Mouse (Mus musculus) myocyte (in vitro differentiated cells): ENCODE measurements around the gene Tvp23b. TPM values are rescaled to one million over a fixed set of nuclear protein-coding genes. Genes with fewer than 3 reads are reported as not detected.

Experiments
- H3K27me3 ChIP-seq: one replicate; pipeline ENCODE4 v1.6.1; 2011; ENCODE audit not compliant: control insufficient read depth, insufficient read depth, insufficient read length
- H3K36me3 ChIP-seq: one replicate; pipeline ENCODE4 v1.6.1; 2011; ENCODE audit not compliant: control insufficient read depth, insufficient read depth
- H3K4me2 ChIP-seq: one replicate; pipeline ENCODE4 v1.6.1; 2011; ENCODE audit warnings: low read depth, control low read depth
- H3K4me3 ChIP-seq: one replicate; pipeline ENCODE4 v1.5.1; 2011; ENCODE audit warnings: mild to moderate bottlenecking, control low read depth, moderate library complexity
- H3K79me2 ChIP-seq: one replicate; pipeline ENCODE4 v1.6.1; 2011; ENCODE audit not compliant: control insufficient read depth, insufficient read depth
- H3ac ChIP-seq: one replicate; pipeline ENCODE4 v1.6.1; 2011; ENCODE audit not compliant: control insufficient read depth, insufficient read length
- CEBPB ChIP-seq: IDR thresholded peaks from 2 replicates; pipeline ENCODE4 v1.6.1; 2011; ENCODE audit warnings: mild to moderate bottlenecking, moderate library complexity; ENCODE audit not compliant: poor library complexity, insufficient read depth, severe bottlenecking
- E2F4 ChIP-seq: IDR thresholded peaks from one replicate; pipeline ENCODE4 v1.6.1; 2011; ENCODE audit warnings: mild to moderate bottlenecking, control low read depth, moderate library complexity; ENCODE audit not compliant: insufficient read depth
- MAX ChIP-seq: IDR thresholded peaks from one replicate; pipeline ENCODE4 v1.6.1; 2011; ENCODE audit warnings: low read depth, mild to moderate bottlenecking, control low read depth
- MYOD1 ChIP-seq, 3 experiments: IDR thresholded peaks; one replicate each; pipeline ENCODE4 v1.6.1; 2011; ENCODE audit warnings: control low read depth in 2 of 3, low read depth in 2 of 3, mild to moderate bottlenecking in 2 of 3, moderate library complexity in 1 of 3; ENCODE audit not compliant: insufficient read length in 2 of 3, control insufficient read depth in 1 of 3
- MYOG ChIP-seq, 3 experiments: IDR thresholded peaks; one replicate each; pipeline ENCODE4 v1.6.1; 2011; ENCODE audit warnings: control low read depth in 2 of 3, low read depth in 2 of 3, mild to moderate bottlenecking in 2 of 3; ENCODE audit not compliant: insufficient read length in 2 of 3, control insufficient read depth in 1 of 3, insufficient read depth in 1 of 3
- POLR2A ChIP-seq: IDR thresholded peaks from one replicate; pipeline ENCODE4 v1.6.1; 2011; ENCODE audit warnings: low read depth, mild to moderate bottlenecking, control low read depth, moderate library complexity; ENCODE audit not compliant: insufficient read length
- POLR2AphosphoS2 ChIP-seq: IDR thresholded peaks from one replicate; pipeline ENCODE4 v1.6.1; 2011; ENCODE audit warnings: low read depth, control low read depth; ENCODE audit not compliant: insufficient read length
- REST ChIP-seq: IDR thresholded peaks from one replicate; pipeline ENCODE4 v1.6.1; 2011; ENCODE audit warnings: mild to moderate bottlenecking, control low read depth, moderate library complexity; ENCODE audit not compliant: insufficient read depth, insufficient read length
- SRF ChIP-seq: IDR thresholded peaks from one replicate; pipeline ENCODE4 v1.6.1; 2011; ENCODE audit warnings: low read depth; ENCODE audit not compliant: control insufficient read depth, insufficient read length
- TCF12 ChIP-seq: IDR thresholded peaks from one replicate; pipeline ENCODE4 v1.6.1; 2011; ENCODE audit warnings: mild to moderate bottlenecking, control low read depth; ENCODE audit not compliant: poor library complexity, insufficient read depth, severe bottlenecking
- TCF3 ChIP-seq: IDR thresholded peaks from one replicate; pipeline ENCODE4 v1.6.1; 2011; ENCODE audit warnings: low read depth, control low read depth; ENCODE audit not compliant: insufficient read length
- USF1 ChIP-seq: IDR thresholded peaks from one replicate; pipeline ENCODE4 v1.6.1; 2011; ENCODE audit warnings: low read depth, mild to moderate bottlenecking, control low read depth, moderate library complexity
- polyA plus RNA-seq: library from polyadenylated mRNA; unstranded; fragments of >200 nt; fragmentation: generic; extraction: Trizol; gene quantifications from one replicate; pipeline ENCODE4 v1.2.1, GENCODE M21; 2012; ENCODE audit warnings: missing spikeins

Gene Tvp23b
- polyA plus RNA-seq, 1 experiment = 18.2 TPM

GRCm38 (mm10) chr11:62911362-62911761 lies 32.1 kb downstream of the Tvp23b start:
- Histone ChIP-seq H3K4me3 (no peak overlapping the region), H3ac (no peak overlapping the region), H3K27me3 (peaks cover 3% of the 10 kb centered on the region), H3K4me2 (no peak overlapping the region), H3K36me3 (no peaks in the 10 kb centered on the region), H3K79me2 (no peaks in the 10 kb centered on the region)
- TF ChIP-seq SRF = no peak
- TF ChIP-seq E2F4 = no peak
- no peak for TF ChIP-seq CEBPB
- no peak for TF ChIP-seq MYOG (IDR thresholded peaks at IDR 0.05; ENCODE audit: control insufficient read depth in 1 of 3, insufficient read depth in 1 of 3, insufficient read length in 2 of 3, low read depth in 2 of 3)
- TF ChIP-seq MAX = no peak

GRCm38 (mm10) chr11:62913141-62913540 lies 33.9 kb downstream of the Tvp23b start:
- Histone ChIP-seq H3K36me3 (no peaks in the 10 kb centered on the region), H3ac (no peak overlapping the region), H3K27me3 (peaks cover 11% of the 10 kb centered on the region), H3K4me2 (no peak overlapping the region), H3K79me2 (no peaks in the 10 kb centered on the region), H3K4me3 (no peak overlapping the region)
- TF ChIP-seq POLR2AphosphoS2 (no peak), MYOG (IDR thresholded peaks at IDR 0.05; ENCODE audit: control insufficient read depth in 1 of 3, insufficient read depth in 1 of 3, insufficient read length in 2 of 3, low read depth in 2 of 3) (no peak), E2F4 (no peak), MYOD1 (IDR thresholded peaks at IDR 0.05; ENCODE audit: control insufficient read depth in 1 of 3, insufficient read length in 2 of 3, low read depth in 2 of 3) (no peak), TCF12 (no peak), POLR2A (no peak), REST (no peak), MAX (no peak), SRF (no peak)

GRCm38 (mm10) chr11:62914532-62914931 lies 35.3 kb downstream of the Tvp23b start:
- Histone ChIP-seq H3K4me3 (no peak overlapping the region), H3K36me3 (no peaks in the 10 kb centered on the region), H3K79me2 (no peaks in the 10 kb centered on the region), H3K27me3 (peaks cover 11% of the 10 kb centered on the region), H3ac (no peak overlapping the region), H3K4me2 (no peak overlapping the region)
- no peak for TF ChIP-seq USF1
- no peak for TF ChIP-seq REST
- no peak for TF ChIP-seq MAX
- TF ChIP-seq E2F4 = no peak
- no peak for TF ChIP-seq POLR2AphosphoS2
- no peak for TF ChIP-seq TCF12
- TF ChIP-seq SRF = no peak
- no peak for TF ChIP-seq POLR2A
- TF ChIP-seq MYOD1 (IDR thresholded peaks at IDR 0.05; ENCODE audit: control insufficient read depth in 1 of 3, insufficient read length in 2 of 3, low read depth in 2 of 3) = no peak
- TF ChIP-seq MYOG (IDR thresholded peaks at IDR 0.05; ENCODE audit: control insufficient read depth in 1 of 3, insufficient read depth in 1 of 3, insufficient read length in 2 of 3, low read depth in 2 of 3) = no peak
- TF ChIP-seq CEBPB = no peak
- no peak for TF ChIP-seq TCF3

GRCm38 (mm10) chr11:62915486-62915885 lies 36.2 kb downstream of the Tvp23b start:
- Histone ChIP-seq H3K4me3 (no peak overlapping the region), H3ac (no peak overlapping the region)
- TF ChIP-seq SRF = no peak
- no peak for TF ChIP-seq MYOD1 (IDR thresholded peaks at IDR 0.05; ENCODE audit: control insufficient read depth in 1 of 3, insufficient read length in 2 of 3, low read depth in 2 of 3)
- no peak for TF ChIP-seq POLR2A
- TF ChIP-seq REST = no peak
- no peak for TF ChIP-seq CEBPB
- no peak for TF ChIP-seq MYOG (IDR thresholded peaks at IDR 0.05; ENCODE audit: control insufficient read depth in 1 of 3, insufficient read depth in 1 of 3, insufficient read length in 2 of 3, low read depth in 2 of 3)
- TF ChIP-seq MAX = no peak
- no peak for TF ChIP-seq TCF12

GRCm38 (mm10) chr11:62916765-62917164 lies 37.5 kb downstream of the Tvp23b start:
- Histone ChIP-seq H3K27me3 (peaks cover 11% of the 10 kb centered on the region), H3ac (no peak overlapping the region), H3K36me3 (no peaks in the 10 kb centered on the region), H3K4me3 (no peak overlapping the region), H3K79me2 (no peaks in the 10 kb centered on the region), H3K4me2 (no peak overlapping the region)
- no peak for TF ChIP-seq SRF
- no peak for TF ChIP-seq CEBPB
- TF ChIP-seq MAX = no peak
- no peak for TF ChIP-seq REST
- TF ChIP-seq TCF12 = no peak
- no peak for TF ChIP-seq TCF3
- TF ChIP-seq POLR2AphosphoS2 = no peak
- no peak for TF ChIP-seq MYOD1 (IDR thresholded peaks at IDR 0.05; ENCODE audit: control insufficient read depth in 1 of 3, insufficient read length in 2 of 3, low read depth in 2 of 3)
- TF ChIP-seq MYOG (IDR thresholded peaks at IDR 0.05; ENCODE audit: control insufficient read depth in 1 of 3, insufficient read depth in 1 of 3, insufficient read length in 2 of 3, low read depth in 2 of 3) = no peak
- TF ChIP-seq USF1 = no peak
- no peak for TF ChIP-seq E2F4
- no peak for TF ChIP-seq POLR2A

More at GRCm38 (mm10) chr11:62915486-62915885, 36.2 kb downstream of the Tvp23b start:
- H3K79me2 ChIP-seq = no peaks in the 10 kb centered on the region
- H3K27me3 ChIP-seq = peaks cover 11% of the 10 kb centered on the region
- no peaks in the 10 kb centered on the region for H3K36me3 ChIP-seq
- H3K4me2 ChIP-seq = no peak overlapping the region
